8 mouse cellular contexts compared by ENCODE assay signal in genomic region chr11:8457951-8458350, GRCm38 (mm10).
DNase-seq lines count a peak whose midpoint lies in the region; ATAC-seq and TF ChIP-seq lines count a peak whose summit lies in the region.
"Had no signal": no experiment of that assay in that cellular context is flagged by ENCODE, and none has a peak within 500 bp of the region (broad histone marks: within the 10 kb centered on the region; RNA-seq: fewer than 3 reads in every experiment).

No protein-coding gene starts in this region.

- peak overlapping the region; percentile 2; the same call in 1 of the 2 replicates for H3K4me2 ChIP-seq in lung, embryonic 14.5 days
- no peak overlapping the region for H3K4me2 ChIP-seq in forebrain, embryonic 14.5 days (ENCODE audit: low read length)
- H3K4me2 ChIP-seq in hindbrain, embryonic 16.5 days (ENCODE audit: low read length): no peak overlapping the region
- no peak overlapping the region for H3K4me2 ChIP-seq in midbrain, postnatal 0 days (ENCODE audit: low read depth, low read length, poor library complexity, severe bottlenecking)

- DNase-seq in lung, embryonic 14.5 days: peak; percentile 88
- DNase-seq in lung, postnatal 14 days: no peak
- DNase-seq in forebrain, embryonic 14.5 days (ENCODE audit: low spot score): peak; percentile 64
- peak; percentile 60 for DNase-seq in midbrain, postnatal 0 days (ENCODE audit: low spot score)
- no peak for DNase-seq in thymus, adult 2 months
- no peak for DNase-seq in thymus, postnatal 14 days

- 11% methylated on average over 5 of the region's 5 CpGs for WGBS in lung, embryonic 14.5 days
- 20% methylated on average over 5 of the region's 5 CpGs for WGBS in forebrain, embryonic 14.5 days
- WGBS in hindbrain, embryonic 16.5 days: 25% methylated on average over 5 of the region's 5 CpGs
- whole genome bisulfite sequencing in midbrain, postnatal 0 days: 52% methylated on average over 5 of the region's 5 CpGs
- WGBS in thymus, adult 2 months: 90% methylated on average over 5 of the region's 5 CpGs

- no peak overlapping the region for H3K4me3 ChIP-seq in lung, embryonic 14.5 days (ENCODE audit: low read depth, low read length)
- H3K4me3 ChIP-seq in forebrain, embryonic 14.5 days (ENCODE audit: low read depth, low read length): no peak overlapping the region
- no peak overlapping the region for H3K4me3 ChIP-seq in hindbrain, embryonic 16.5 days (ENCODE audit: low read length)
- H3K4me3 ChIP-seq in midbrain, postnatal 0 days (ENCODE audit: low read depth, low read length): no peak overlapping the region
- H3K4me3 ChIP-seq in thymus, adult 2 months (ENCODE audit: control insufficient read depth, insufficient read depth, low read length): no peak overlapping the region

- H3K36me3 ChIP-seq in lung, embryonic 14.5 days (ENCODE audit: insufficient read depth): peaks cover 40% of the 10 kb centered on the region
- H3K36me3 ChIP-seq in forebrain, embryonic 14.5 days (ENCODE audit: control insufficient read depth, insufficient read depth, low read length): no peaks in the 10 kb centered on the region
- H3K36me3 ChIP-seq in hindbrain, embryonic 16.5 days (ENCODE audit: control insufficient read depth, insufficient read depth, low read length): no peaks in the 10 kb centered on the region
- H3K36me3 ChIP-seq in midbrain, postnatal 0 days (ENCODE audit: insufficient read depth, low read length): no peaks in the 10 kb centered on the region
- H3K36me3 ChIP-seq in thymus, adult 2 months (ENCODE audit: control insufficient read depth, insufficient read depth, low read length): no peaks in the 10 kb centered on the region

- no peak for TF ChIP-seq POLR2A in thymus, adult 2 months (IDR thresholded peaks at IDR 0.05; ENCODE audit: control insufficient read depth, extremely low read depth, insufficient read depth, low read length, poor library complexity)

- no peaks in the 10 kb centered on the region for H3K27me3 ChIP-seq in lung, embryonic 14.5 days (ENCODE audit: insufficient read depth, low read length)
- no peaks in the 10 kb centered on the region for H3K27me3 ChIP-seq in forebrain, embryonic 14.5 days (replicated peaks; ENCODE audit: control insufficient read depth, insufficient read depth, low read length)
- no peaks in the 10 kb centered on the region for H3K27me3 ChIP-seq in hindbrain, embryonic 16.5 days (replicated peaks; ENCODE audit: control insufficient read depth, insufficient read depth, low read length)
- H3K27me3 ChIP-seq in midbrain, postnatal 0 days (ENCODE audit: insufficient read depth, low read length): no peaks in the 10 kb centered on the region
- H3K27me3 ChIP-seq in thymus, adult 2 months (ENCODE audit: control insufficient read depth, insufficient read depth, low read length): no peaks in the 10 kb centered on the region

- H3K27ac ChIP-seq in lung, embryonic 14.5 days (ENCODE audit: low read depth): peak overlapping the region; percentile 80; the same call in 1 of the 2 replicates
- peak overlapping the region; percentile 63; the same call in 1 of the 2 replicates for H3K27ac ChIP-seq in forebrain, embryonic 14.5 days (ENCODE audit: low read depth, low read length)
- peak overlapping the region; percentile 6; the same call in 1 of the 2 replicates for H3K27ac ChIP-seq in hindbrain, embryonic 16.5 days (ENCODE audit: low read depth, low read length)
- H3K27ac ChIP-seq in midbrain, postnatal 0 days (ENCODE audit: low read depth, low read length): peak overlapping the region; percentile 32; the same call in 1 of the 2 replicates
- no peak overlapping the region for H3K27ac ChIP-seq in thymus, adult 2 months (ENCODE audit: control insufficient read depth, insufficient read depth, low read length)
- H3K27ac ChIP-seq: macrophage had no signal

- no peak for TF ChIP-seq CTCF in lung, embryonic 14.5 days (IDR thresholded peaks at IDR 0.05; ENCODE audit: low read depth)
- no peak for TF ChIP-seq CTCF in midbrain, postnatal 0 days (IDR thresholded peaks at IDR 0.05)
- no peak for TF ChIP-seq CTCF in thymus, adult 2 months (IDR thresholded peaks at IDR 0.05; ENCODE audit: borderline replicate concordance, control insufficient read depth, extremely low read depth, insufficient read depth, low read length, poor library complexity)

- H3K9me3 ChIP-seq in lung, embryonic 14.5 days (ENCODE audit: low read depth, low read length): no peaks in the 10 kb centered on the region
- no peaks in the 10 kb centered on the region for H3K9me3 ChIP-seq in forebrain, embryonic 14.5 days (replicated peaks; ENCODE audit: control insufficient read depth, low read length)
- no peaks in the 10 kb centered on the region for H3K9me3 ChIP-seq in hindbrain, embryonic 16.5 days (ENCODE audit: control insufficient read depth, low read length)
- H3K9me3 ChIP-seq in midbrain, postnatal 0 days (ENCODE audit: low read length): no peaks in the 10 kb centered on the region

- peaks cover 29% of the 10 kb centered on the region for H3K4me1 ChIP-seq in lung, embryonic 14.5 days (ENCODE audit: insufficient read depth)
- peaks cover 38% of the 10 kb centered on the region for H3K4me1 ChIP-seq in forebrain, embryonic 14.5 days (ENCODE audit: control insufficient read depth, insufficient read depth, low read length)
- peaks cover 9% of the 10 kb centered on the region for H3K4me1 ChIP-seq in hindbrain, embryonic 16.5 days (ENCODE audit: control insufficient read depth, insufficient read depth, low read depth, low read length)
- peaks cover 14% of the 10 kb centered on the region for H3K4me1 ChIP-seq in midbrain, postnatal 0 days (ENCODE audit: insufficient read depth, low read length)
- H3K4me1 ChIP-seq in thymus, adult 2 months (replicated peaks; ENCODE audit: control insufficient read depth, insufficient read depth, low read length): 0 out of 2 replicates have a peak, but pooled peaks cover 2% of the 10 kb centered on the region

- ATAC-seq in lung, embryonic 14.5 days (ENCODE audit: insufficient read depth): peak; percentile 71
- no peak; the same call in 1 of the 2 replicates for ATAC-seq in forebrain, embryonic 14.5 days
- peak; percentile 35; the same call in 1 of the 2 replicates for ATAC-seq in hindbrain, embryonic 16.5 days
- no peak for ATAC-seq in midbrain, postnatal 0 days (ENCODE audit: low FRiP score)

- H3K9ac ChIP-seq in lung, embryonic 14.5 days: no peak overlapping the region
- H3K9ac ChIP-seq in forebrain, embryonic 14.5 days (ENCODE audit: low read length): no peak overlapping the region
- H3K9ac ChIP-seq in hindbrain, embryonic 16.5 days (ENCODE audit: low read depth, low read length): no peak overlapping the region
- H3K9ac ChIP-seq in midbrain, postnatal 0 days (replicated peaks; ENCODE audit: low read length, poor library complexity, severe bottlenecking): no peak overlapping the region

Comparison
In these comparisons a context has a peak if more than half of its experiments do, and no peak if none do; other contexts are left out.
1. DNase-seq: peak in lung, embryonic 14.5 days (single experiment), forebrain, embryonic 14.5 days (single experiment) and midbrain, postnatal 0 days (single experiment); none in lung, postnatal 14 days (single experiment), thymus, adult 2 months (single experiment) and thymus, postnatal 14 days (single experiment).
2. ATAC-seq: peak in lung, embryonic 14.5 days (single experiment) and hindbrain, embryonic 16.5 days (single experiment); none in forebrain, embryonic 14.5 days (single experiment) and midbrain, postnatal 0 days (single experiment).